Mouse (Mus musculus) inflammation-experienced regulatory T-cells, adult 6 months (primary cell): Measurements from ENCODE around the gene Tbc1d10c. TPM values are rescaled to one million over a fixed set of nuclear protein-coding genes. Genes with fewer than 3 reads are reported as not detected.

Experiments used
- ATAC-seq: one replicate; pipeline ENCODE4 v1.8.0; 2017
- polyA plus RNA-seq, 3 experiments: library from polyadenylated mRNA; unstranded; fragments of 100-300 nt; shearing (Covaris generic); gene quantifications; one replicate each; pipeline ENCODE4 v1.2.1; 2017

The Tbc1d10c gene
- polyA plus RNA-seq, 3 experiments from 2014 or later, result 608 to 658 (median 621) TPM

DNA sequence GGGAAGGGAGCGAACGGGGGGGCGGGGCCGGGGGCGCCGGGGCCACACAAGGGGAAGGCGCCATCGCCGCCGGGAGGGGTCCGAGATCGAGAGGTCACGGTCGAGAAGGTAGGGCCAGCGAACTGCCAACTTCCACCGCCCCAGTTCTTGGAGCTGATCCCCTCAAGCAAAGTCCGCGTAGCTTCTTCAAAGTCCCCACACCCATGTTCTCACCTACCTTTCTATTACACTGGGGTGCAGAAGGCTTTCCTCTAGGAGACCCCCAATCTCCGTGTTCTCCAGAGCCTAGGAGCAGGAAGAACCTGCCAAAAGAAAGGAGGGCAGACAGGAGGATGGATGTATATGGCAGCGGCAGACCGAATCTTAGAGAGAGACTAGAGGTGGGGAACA, 24.4 kb upstream of the Tbc1d10c start:
- ATAC-seq, result no peak

DNA sequence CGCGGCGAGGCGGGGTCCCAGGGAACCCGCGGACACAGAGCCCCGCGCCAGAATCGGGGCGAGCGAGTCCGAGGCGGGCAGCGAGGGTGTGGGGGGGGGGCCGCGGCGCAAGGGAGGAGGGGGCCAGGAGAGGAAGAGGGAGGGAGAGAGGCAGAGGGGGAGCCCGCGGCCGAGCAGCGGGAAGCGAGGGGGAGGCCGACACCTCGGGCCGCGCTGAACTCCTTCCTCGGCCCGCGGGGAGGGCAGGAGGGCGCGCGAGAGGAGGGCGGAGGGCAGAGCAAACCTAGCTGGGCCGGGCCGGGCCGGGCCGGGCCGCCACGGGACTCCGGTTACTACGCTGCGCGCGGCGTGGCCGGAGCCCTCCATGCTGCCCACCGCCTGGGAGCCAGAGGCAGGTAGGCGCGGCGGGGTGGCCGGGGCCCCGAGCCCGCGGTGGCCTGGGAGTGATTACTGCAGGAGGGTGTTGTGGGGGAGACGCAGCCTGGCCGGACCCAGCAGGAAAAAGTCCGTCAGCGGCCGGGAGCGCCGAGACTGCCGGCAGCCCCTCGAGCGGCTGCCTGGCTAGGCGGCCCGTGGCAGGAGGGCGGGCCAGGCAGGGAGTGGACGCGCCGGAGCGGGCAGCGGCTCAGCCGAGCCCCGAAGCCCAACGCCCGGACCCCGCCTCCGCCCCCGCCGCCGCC, 23.8 kb upstream of the Tbc1d10c start:
- ATAC-seq, result peak; percentile 26

GRCm38 (mm10) chr19:4214071-4214770, 23.1 kb upstream of the Tbc1d10c start, which contains the start of the genes Clcf1 and AC109138.7:
Gene Clcf1 (plus strand): TSS chr19:4214238.
Gene AC109138.7 (plus strand): TSS chr19:4214357.
- peak; percentile 73 for ATAC-seq

- no peak for ATAC-seq
Observed at GRCm38 (mm10) chr19:4213524-4213974, 22.5 kb upstream of the Tbc1d10c start.

DNA sequence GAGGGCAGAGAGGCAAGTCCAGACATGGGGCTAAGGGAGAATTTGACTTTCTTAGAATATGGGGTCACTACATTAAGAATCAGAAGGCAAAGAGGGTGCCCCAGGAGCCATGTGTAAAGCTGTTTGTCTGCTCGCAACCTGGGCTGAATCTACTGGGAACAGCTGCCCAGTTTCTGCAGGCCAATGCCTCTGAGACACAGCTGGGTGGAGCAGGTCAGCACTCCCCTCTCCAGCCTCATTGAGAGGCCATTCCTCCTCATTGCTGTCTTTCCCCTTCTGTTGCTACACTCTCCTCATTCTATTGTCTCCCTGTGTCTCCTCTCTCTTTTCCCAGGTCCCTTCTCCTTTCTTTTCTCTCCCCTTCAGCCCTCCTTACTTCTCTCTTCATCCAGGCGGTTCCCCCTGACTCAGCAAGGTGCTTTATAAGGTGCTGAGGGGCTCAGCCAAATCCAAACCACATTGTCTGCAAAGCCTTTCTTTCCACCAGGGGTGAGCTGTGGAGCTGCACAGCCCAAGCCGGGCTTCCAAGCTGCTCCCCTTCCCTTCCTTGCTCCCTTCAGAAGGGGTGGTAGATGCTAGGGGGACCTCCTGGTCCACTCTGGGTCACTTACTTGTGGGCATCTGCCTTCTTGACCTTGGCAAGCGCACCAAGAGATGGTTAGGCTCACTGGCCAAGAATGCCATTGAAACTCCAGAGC, 21.0 kb upstream of the Tbc1d10c start:
- ATAC-seq, result no peak

GRCm38 (mm10) chr19:4208563-4208962, 17.5 kb upstream of the Tbc1d10c start:
- no peak for ATAC-seq

GRCm38 (mm10) chr19:4206971-4207370, 15.9 kb upstream of the Tbc1d10c start:
- peak; percentile 36 for ATAC-seq

DNA sequence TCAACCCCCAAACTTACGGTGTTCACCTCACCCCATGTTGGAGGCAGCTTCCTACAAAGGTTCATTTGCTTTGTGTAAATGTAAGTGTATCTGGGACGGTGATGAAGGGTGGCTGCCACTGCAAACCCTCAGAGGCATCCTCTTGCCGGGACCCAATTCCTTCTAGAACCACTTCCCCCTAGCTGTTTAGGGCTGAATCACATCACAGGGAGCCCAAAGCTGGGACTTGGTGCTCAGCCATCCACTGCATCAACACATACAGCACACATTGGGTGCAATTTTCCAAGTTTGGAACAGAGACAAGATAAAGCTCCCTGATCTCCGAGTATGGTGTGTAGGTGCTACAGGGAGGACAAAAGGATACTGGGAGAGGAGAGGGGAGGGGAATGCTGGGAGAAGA, 13.8 kb upstream of the Tbc1d10c start:
- no peak for ATAC-seq

DNA sequence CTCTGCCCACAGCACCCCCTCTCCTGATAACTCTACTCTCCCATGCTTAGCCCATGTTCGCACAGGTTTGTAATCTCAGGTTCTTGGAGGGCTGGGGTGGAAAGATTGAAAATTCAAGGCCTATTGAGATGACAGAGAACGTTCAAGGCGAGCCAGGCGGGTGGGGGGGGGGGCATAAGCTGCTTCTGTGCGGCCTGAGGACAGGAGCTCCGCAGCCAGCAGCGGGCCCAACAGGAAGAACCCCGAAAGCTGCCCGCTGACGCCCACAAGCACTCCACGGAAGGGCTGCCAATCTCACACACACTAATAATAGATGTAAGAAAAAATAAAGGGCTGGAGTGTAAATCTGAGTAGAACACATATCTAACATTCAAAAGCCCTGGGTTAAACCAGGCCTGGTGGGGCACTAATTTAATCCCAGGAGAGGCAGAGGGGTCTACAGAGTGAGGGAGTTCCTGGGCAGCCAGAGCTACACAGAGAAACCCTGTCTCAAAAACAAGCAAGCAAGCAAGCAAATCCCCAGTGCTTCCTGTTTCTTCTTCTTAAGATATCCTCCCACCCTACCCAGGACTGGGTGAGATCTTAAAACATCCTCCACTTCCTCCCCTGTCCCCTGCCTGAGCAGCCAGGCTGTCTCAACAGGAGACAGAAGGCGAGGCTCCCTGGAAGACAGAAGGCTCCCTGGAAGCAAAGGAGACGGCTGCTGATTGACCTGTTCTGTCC, 12.7 kb upstream of the Tbc1d10c start:
- peak; percentile 67 for ATAC-seq

GRCm38 (mm10) chr19:4203148-4203547, 12.1 kb upstream of the Tbc1d10c start:
- ATAC-seq, result peak; percentile 12

DNA sequence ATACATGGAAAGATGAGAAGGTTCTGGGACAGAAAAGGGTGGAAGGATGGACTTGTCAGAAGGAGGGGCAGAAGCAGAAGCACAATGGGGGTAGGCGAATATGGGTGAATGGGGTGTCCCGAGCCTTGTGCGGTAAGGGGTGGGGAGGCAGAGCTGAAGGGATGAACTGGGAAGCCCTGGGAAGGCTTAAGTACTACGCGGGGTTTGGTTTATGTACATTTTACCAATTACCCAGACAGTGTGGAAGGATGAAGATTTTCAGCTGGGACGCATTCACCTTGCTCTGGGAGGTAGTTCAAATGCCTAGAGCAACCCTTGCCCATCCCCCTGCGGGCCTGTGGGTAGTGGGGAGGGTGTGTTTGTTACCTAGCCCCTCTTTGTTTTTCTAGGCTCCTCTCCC, 11.1 kb upstream of the Tbc1d10c start:
- ATAC-seq, result no peak

DNA sequence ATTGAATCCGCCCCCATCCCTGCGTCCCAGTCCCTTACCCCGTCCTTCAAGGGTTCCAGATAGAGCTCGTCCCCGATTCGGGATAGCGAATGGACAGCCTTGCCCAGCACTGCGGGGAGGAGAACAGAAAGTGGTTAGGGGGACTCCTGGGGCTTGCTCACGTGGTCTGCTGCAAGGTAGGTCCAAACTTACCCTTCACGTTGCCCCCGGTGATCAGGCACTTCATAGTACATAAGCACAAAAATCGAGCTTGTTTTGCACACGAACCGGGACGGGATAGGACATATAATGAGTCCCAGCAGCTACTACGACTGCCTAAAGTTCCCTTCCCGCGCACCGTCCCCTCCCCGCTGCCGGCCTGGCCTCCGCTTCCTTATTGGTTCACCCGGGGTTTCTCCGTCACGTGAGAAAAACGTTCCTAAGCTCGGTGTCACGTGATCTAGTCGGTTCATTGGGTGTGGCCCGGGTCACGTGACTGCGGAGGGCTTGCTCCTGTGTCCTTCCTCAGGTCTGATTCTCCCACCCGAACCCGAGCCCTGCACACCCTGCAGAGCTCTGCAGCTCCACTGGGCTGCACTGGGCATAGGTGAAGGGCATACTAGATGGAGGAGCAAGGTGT, 10.3 kb upstream of the Tbc1d10c start, which contains the start of gene Rad9a:
Gene Rad9a (minus strand): TSS at position 372 of the 619 bp plus-strand sequence.
- ATAC-seq, result peak; percentile 73

DNA sequence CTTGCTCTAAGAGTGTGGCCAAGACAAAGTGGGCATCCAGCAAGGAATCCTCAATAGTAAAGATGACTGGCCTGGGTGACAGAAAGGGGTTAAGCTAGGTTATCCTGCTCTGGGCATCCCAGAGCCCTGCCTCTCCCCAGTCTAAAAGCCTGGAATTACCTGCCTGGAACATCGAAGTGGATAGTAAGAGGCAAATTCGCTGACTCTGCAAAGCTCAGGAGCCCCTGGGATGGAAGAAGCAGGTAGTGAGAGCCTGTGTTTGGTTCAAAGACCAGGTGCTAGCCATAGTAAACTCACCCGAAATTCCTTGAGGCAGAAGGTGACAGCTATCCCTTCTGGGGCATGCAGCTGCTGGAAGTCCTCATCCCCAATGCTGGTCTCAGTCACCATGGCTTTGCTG, 6.1 kb upstream of the Tbc1d10c start:
- ATAC-seq, result no peak

- ATAC-seq, result no peak
Observed at GRCm38 (mm10) chr19:4196548-4196947, 5.5 kb upstream of the Tbc1d10c start.

- no peak for ATAC-seq
Observed at GRCm38 (mm10) chr19:4196048-4196447, 5.0 kb upstream of the Tbc1d10c start.

DNA sequence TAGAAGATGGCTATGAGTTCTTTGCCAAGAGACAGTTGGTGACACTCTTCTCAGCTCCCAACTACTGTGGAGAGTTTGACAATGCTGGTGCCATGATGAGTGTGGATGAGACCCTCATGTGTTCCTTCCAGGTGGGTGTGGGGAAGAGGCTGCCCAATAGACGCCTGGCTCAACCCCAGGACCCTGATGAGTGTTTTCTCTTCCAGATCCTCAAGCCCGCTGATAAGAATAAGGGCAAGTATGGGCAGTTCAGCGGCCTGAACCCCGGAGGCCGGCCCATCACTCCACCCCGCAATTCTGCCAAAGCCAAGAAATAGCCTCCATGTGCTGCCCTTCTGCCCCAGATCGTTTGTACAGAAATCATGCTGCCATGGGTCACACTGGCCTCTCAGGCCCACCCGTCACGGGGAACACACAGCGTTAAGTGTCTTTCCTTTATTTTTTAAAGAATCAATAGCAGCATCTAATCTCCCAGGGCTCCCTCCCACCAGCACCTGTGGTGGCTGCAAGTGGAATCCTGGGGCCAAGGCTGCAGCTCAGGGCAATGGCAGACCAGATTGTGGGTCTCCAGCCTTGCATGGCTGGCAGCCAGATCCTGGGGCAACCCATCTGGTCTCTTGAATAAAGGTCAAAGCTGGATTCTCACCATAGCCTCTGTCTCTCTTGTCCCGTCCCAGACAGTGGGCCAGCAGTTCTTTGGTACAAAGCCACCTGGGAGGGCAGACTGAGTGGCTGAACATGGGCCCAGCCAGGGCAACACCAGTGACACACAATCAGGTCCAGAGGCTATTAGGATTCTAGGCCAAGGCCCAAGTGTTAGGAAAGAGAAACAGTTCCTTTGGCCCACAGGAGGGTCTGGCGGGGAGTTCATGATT, 3.9 kb upstream of the Tbc1d10c start:
- ATAC-seq, result no peak

- no peak for ATAC-seq
Observed at GRCm38 (mm10) chr19:4194021-4194724, 3.1 kb upstream of the Tbc1d10c start.

- no peak for ATAC-seq
Observed at GRCm38 (mm10) chr19:4193129-4193528, 2.0 kb upstream of the Tbc1d10c start.

DNA sequence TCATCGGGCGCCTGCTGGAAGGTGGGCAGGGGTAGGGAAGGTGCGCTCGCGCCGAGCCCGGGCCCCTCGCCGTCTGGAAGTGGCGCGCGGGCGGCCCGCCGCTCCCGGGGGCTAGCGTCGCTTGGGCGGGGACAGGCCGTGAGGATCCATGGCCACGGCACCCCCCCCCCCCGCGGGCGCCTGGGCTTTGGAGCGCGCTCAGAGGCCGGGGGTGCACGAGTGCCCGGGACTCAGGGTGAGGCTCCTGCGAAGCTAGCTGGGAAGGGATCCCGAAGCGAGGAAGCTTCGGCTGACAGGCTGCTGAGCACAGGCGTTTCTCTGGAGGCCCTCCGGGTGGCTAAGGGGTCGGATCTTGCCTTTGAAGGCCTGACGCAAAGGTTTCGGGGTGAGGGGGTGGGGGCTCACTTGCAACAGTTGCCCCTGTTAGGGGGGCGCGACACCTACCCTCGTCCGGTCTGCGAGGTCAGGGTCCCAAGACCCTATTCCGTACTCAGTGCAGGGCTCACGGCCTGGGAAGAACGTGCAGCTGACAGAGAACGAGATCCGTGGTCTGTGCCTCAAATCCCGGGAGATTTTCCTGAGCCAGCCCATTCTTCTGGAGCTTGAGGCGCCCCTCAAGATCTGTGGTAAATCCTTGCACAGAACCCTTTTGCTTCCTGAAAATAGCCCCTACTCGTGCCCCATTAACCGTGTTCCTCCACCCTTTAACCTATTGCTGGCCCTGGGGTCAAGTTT, 1.3 kb upstream of the Tbc1d10c start:
- no peak for ATAC-seq
